Mouse (Mus musculus) splenic B cell, adult 2 months (primary cell): ENCODE measurements around the gene Tfap2d.

ENCODE experiments used
- DNase-seq: peaks from one replicate; pipeline ENCODE4 v3.0.0-alpha.2; 2011; ENCODE audit warnings: low read depth, low spot score
- H3K27me3 ChIP-seq: 2 replicates; pipeline ENCODE4 v1.6.1; 2012; ENCODE audit warnings: mild to moderate bottlenecking, low read length, moderate library complexity, mixed read lengths; ENCODE audit not compliant: control insufficient read depth, poor library complexity, insufficient read depth, severe bottlenecking
- H3K36me3 ChIP-seq: 2 replicates; pipeline ENCODE4 v1.6.1; 2012; ENCODE audit warnings: mild to moderate bottlenecking, low read length, moderate library complexity, mixed read lengths; ENCODE audit not compliant: control insufficient read depth, poor library complexity, insufficient read depth, severe bottlenecking

The Tfap2d gene

DNA sequence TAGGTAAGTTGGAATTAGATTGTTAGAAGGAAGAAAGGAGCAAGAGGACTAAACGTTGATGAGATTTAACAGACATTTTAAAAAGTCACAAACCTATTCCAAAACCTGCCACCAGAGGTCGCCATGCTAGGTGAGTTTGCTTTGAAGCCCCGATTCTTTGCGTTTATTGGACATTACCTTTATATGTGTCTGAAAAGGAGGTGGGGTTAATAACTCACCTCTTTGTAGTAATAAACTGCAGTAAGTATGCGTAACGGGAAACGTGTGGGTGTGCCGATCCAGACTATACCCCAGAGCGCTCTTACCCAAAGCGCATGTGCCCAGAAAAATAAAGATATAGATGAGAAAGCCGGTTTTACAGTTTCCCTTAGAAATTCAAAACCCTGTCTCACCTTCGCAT, 102.8 kb downstream of the Tfap2d start:
- DNase-seq: no peak
- no peaks in the 10 kb centered on the region for H3K27me3 ChIP-seq
- H3K36me3 ChIP-seq: no peaks in the 10 kb centered on the region

DNA sequence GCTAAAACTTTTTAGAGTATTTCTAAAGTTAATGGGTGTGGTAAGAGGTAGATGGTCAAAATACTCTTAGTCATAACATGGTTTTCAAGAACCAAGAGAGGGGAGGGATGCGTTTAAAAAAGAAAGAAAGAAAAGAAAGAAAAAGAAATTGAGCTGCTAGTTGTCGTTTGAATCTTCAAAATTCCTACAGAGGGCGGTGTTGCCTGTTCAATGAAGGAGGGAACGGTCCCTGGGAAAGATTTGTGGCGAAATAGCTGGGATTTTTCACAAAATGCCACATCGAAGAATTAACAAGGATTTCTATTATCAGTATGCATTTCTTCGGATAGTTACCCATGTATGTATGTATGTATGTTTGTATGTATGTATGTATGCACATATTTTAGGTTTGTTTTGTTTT, 103.4 kb downstream of the Tfap2d start:
- Histone ChIP-seq H3K27me3 (no peaks in the 10 kb centered on the region), H3K36me3 (no peaks in the 10 kb centered on the region)
- no peak for DNase-seq

DNA sequence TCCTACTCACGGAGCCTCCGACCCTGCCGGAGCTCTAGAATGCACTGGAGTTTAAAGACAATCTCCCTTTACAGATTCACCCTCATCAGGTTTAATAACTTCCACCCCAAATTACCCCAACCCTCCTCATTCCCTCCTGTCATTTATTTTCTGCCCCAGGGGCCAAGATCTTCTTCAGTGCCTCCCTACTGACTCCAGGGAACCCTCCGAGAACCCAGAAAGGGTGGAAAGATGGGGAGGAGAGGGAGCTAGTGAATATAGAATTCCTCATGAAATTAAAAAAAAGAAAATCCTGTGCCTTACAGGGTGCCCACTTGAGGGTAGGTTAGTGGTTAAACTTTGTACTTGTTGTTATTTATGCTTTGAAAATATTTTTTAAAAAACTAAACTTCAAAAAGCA, 104.8 kb downstream of the Tfap2d start:
- Histone ChIP-seq H3K27me3 (no peaks in the 10 kb centered on the region), H3K36me3 (no peaks in the 10 kb centered on the region)
- DNase-seq: no peak

DNA sequence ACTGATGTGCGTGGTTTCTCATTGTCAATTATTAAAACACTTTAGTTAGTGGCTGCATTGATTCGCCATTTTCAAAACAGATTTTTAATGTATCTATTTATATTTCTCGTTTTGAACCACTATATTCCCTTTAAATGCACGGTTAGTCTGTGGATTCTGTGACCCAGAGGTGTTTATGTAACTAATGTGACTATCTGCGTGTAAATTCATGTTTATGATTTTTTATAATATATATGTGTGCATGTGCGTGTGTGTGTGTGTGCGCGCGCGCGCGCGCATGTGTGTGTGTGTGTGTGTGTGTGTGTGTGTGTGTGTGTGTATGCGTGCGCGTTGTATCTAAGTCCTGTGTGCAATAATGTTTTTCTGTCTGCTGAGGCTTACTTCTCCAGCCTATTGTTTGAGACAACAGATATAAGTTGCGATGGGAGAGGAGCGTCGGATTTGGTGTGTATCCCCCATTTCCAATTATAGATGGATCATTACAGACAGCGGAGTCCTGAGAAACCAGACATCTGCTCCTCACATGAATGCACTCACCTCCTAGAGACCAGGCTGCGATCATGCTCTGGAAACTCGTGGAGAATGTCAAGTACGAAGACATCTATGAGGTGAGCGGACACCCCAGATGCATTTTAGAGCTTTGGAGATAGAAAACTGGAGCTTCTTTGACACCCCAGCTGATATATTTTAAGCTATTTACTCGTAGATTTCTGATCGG, 106.0 kb downstream of the Tfap2d start, which contains the start of gene Tfap2b:
Tfap2b (plus strand) TSS at position 274 of the 718 bp plus-strand sequence.
- DNase-seq: no peak
- Histone ChIP-seq H3K36me3 (no peaks in the 10 kb centered on the region), H3K27me3 (no peaks in the 10 kb centered on the region)

DNA sequence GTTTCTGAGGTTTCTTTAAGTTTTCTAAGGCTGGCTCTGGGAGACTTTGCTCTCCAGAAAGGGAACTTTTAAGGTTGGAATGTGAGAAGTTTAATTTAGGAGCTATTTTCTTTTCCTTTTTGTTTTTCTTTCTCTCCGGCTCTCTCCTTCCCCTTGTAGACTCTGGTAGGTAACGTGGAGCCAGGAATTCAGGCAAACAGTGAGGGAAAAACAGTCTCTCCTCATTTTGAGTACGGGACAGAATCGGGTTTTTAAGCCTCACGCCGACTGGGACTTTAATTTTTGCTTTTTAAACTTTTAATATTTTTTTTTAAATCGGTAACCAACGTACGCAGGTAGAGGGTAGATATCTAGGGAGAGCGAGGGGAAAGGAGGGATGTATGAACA, 106.5 kb downstream of the Tfap2d start:
- no peaks in the 10 kb centered on the region for H3K27me3 ChIP-seq
- no peaks in the 10 kb centered on the region for H3K36me3 ChIP-seq
- DNase-seq: no peak

DNA sequence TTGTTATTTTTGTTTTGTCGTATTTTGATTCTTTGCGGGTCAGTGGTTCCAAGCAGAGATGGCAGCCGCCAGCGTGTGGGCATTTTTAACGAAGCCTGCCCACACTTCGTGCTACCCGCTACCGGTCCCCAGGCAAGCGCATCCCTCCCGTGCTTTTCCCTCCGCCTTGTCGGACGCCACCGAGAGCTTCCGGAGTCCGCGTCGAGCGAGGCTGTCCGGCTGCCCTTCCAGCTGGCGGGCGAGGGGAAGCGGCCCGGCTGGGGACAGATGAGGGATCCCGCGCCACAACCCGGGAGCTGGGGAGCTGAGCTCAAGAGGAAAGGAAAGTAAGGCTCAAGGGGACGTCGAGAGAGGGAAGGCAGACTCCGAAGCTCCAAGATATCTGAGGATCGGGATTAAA, 107.0 kb downstream of the Tfap2d start:
- DNase-seq: no peak
- Histone ChIP-seq H3K27me3 (no peaks in the 10 kb centered on the region), H3K36me3 (no peaks in the 10 kb centered on the region)

DNA sequence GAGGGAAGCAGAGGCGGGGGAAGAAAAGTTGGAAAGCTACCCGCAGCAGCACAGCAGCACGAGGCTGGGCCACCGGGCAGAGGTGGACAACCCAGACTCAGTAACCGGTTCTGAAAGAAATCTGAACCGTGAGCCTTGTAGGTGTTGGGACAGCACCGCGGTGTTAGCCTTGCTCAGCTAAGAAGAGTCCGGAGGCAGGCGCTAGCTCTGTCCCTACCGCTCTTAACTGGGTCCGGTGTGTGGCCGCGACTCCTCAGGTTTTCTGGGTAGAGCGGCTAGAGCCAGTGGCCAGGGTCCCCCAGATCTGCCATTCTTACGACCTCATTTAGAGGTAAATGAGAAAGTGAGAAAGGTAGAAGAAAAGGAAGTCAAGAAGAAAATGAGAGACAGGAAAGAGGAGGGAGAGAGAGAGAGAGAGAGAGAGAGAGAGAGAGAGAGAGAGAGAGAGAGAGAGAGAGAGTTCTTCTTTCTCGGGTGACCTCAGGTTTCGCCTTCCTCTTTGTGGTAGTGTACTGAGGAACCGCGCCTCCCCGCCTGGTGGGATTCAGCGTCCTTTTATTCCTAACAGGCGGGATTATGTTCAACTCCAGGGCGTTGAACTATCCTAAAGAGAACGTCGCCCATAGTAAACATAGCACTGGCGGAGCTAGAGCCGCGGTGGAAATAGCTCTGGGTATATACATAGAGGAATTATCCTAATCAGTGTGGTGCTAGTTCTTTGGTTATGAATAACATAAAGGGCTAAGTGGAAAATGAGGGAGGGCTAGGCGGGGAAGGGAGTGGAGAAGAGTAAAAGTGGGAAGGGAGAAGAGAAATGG, 107.6 kb downstream of the Tfap2d start:
- DNase-seq: no peak
- H3K27me3 ChIP-seq: no peaks in the 10 kb centered on the region
- no peaks in the 10 kb centered on the region for H3K36me3 ChIP-seq

DNA sequence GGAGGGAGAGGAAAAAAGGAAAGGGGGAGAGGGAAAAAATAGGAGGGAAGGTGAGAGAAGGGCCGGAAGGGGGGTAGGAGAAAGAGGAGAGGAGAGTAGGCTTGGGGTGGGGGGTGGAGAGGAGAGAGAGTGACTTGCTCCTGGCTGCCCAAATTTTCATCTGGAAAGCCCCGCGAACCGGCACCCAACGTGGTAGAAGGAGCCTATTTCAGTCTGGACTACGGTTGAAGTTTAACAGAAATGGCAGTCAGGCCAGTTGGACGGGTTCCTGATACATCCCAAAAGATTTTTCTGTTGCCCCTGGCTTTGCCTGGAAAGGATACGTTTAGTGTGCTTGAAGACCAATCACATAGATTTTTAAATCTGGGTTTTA, 108.2 kb downstream of the Tfap2d start:
- H3K36me3 ChIP-seq: no peaks in the 10 kb centered on the region
- H3K27me3 ChIP-seq: no peaks in the 10 kb centered on the region
- DNase-seq: no peak

DNA sequence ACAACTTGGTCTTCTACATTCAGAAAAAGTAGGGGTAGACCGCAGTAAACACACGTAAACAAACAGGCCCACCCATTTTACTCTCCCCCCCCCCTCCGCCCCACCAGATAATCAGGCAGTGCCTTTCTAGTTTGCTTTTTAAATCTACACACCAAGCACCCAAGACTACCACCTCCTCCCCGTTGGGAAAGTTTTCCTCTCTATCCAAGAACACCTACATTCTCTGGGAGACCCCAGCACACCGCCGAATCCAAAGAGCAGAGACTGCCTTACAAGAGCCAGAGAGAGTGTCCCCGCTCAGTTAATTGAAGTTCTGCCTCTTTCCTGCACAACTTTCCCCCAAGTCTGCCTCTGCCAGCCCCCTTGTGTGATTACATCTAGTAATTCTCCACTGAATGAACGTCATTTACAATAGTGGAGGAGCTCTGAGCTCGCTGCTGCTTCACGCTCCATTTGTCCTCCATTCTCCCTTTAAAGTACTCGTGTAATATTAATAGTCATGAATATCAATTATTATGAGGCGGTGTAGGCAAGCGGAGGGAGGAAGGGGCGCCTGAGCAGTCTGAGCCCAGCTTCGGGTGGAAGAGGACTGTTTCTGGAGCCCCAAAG, 108.8 kb downstream of the Tfap2d start:
- Histone ChIP-seq H3K36me3 (no peaks in the 10 kb centered on the region), H3K27me3 (no peaks in the 10 kb centered on the region)
- no peak for DNase-seq

DNA sequence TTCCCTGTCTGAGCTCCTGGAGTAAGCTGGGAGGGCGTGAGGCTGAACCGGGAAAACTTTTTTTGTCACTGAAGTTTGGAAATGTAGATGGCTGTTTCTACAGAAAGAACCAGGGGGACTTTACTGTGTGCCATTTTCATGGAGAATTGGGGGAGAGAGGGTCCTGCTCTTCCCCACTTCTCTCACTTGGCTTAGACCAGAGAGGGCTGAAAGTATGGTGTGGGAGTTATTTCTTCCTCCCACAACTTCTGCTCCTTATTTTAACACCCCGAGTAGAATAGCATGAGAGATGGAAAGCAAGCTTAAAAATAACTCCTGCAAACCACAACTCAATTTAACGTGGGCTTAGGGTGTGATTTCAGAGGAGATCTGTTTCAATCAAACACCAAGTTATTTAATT, 109.9 kb downstream of the Tfap2d start:
- no peaks in the 10 kb centered on the region for H3K36me3 ChIP-seq
- no peak for DNase-seq

DNA sequence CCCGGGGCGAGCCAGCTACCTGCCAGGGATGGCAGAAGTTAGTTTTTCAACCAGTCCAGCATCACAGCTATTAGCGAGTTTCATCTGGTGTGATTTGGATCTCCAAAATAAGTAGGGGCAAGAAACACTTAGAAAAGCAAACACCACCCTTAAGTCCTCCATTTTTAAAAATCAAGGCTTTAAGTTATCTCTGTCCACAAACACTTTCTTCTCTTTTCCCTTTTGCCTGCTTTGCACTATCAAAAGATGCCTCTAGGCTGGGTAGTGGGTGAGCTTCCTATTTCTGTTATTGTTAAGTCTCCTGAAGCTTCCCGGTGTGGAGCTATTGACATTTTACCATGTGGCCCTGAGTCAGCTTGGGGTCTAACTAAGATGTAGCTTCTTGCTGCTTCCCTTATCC, 110.3 kb downstream of the Tfap2d start:
- DNase-seq: no peak
- no peaks in the 10 kb centered on the region for H3K36me3 ChIP-seq
- H3K27me3 ChIP-seq: no peaks in the 10 kb centered on the region

More for the DNA sequence above, 109.9 kb downstream of the Tfap2d start:
- no peaks in the 10 kb centered on the region for H3K27me3 ChIP-seq

DNA sequence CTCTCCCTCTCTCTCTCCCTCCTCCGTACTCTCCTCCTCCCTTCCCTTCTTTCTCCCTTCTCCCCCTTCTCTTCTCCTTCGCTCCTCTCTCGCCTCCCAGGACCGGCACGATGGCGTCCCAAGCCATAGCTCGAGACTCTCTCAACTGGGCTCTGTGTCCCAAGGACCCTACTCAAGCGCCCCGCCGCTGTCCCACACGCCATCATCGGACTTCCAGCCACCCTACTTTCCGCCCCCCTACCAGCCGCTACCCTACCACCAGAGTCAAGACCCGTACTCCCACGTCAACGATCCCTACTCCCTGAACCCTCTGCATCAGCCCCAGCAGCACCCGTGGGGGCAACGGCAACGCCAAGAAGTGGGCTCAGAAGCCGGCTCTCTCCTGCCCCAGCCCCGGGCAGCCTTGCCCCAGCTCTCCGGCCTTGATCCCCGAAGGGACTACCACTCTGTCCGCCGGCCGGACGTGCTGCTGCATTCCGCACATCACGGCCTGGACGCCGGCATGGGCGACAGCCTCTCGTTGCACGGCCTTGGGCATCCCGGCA, 111.1 kb downstream of the Tfap2d start:
- no peak for DNase-seq
- no peaks in the 10 kb centered on the region for H3K27me3 ChIP-seq
- H3K36me3 ChIP-seq: no peaks in the 10 kb centered on the region
